Mouse (Mus musculus): Measurements from ENCODE around the gene Klf15.

The Klf15 gene

DNA sequence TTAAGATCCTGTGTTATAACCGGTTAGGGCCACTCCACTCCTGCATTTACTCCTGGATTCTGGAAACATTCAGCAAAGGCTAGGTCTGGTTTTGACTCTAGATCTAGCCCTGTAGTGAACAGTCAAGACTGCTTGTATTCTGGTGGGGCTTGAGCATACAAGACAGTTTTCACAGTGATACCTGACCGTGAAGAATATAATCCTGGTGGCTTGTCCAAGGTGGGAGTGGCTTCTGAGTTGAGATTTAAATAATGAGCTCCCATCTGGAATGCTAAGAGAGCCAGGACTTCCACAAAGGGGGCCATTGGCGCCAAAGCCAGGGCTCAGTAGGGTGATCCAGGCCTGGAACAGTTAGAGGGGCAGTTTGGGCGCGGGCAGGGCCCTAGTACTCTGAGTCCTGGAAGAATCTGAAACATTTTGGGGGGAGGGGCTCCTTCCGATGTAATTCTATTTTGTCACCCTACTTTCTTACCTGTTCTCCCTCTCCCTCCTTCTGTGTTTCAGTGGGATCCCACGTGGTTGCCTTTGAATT lies 1.6 kb downstream of the Klf15 start:
- no peak for DNase-seq (ENCODE audit: low read depth, low spot score)

DNA sequence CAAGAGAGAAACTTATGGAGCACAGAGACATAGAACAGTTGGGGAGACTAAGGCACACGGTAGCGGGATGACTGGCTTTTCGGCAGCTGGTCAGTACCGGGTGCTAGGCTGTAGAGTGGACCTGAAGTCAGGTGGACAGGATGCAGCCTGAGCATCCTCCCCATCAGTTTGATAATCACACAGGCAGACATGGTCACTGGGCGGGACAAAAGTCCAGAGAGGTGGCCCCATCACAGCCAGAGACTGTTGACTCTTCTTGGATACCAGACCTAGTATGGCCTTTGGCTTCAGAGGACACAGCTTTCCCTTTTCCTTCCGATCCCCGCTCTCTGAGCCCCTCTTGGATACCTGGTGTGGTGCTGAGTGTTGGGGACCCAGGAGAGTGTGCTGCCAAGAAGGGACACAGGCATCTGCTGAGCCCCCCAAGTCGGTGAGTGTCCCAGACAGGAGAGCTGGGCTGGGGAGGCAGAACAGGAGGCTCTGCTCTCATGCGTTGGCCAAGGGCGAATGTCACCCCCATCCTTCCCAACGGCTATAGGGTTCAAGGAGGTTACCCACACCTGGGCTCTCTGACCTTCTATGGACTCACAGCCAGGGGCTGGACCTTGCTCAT lies 2.8 kb downstream of the Klf15 start:
- no peak for DNase-seq (ENCODE audit: low read depth, low spot score)

DNA sequence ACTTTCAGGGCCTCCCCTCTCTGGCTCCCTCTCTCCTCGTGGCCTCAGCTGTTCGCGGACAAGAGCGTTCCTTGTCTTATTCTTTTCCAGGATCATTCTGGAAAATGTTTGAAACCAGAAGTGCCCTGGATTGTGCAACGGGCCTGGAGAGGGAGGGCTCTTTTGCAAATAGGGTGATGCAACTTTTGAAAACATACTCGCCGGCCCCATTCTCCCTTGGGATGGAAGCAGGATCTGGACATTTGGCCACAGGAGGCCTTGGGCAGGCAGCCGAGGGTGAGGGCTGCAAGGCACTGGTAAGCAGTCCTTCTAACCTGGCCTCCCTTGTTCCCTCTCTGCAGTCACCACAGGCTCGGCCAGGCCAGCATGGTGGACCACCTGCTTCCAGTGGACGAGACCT lies 3.7 kb downstream of the Klf15 start:
- DNase-seq (ENCODE audit: low read depth, low spot score), result no peak

DNA sequence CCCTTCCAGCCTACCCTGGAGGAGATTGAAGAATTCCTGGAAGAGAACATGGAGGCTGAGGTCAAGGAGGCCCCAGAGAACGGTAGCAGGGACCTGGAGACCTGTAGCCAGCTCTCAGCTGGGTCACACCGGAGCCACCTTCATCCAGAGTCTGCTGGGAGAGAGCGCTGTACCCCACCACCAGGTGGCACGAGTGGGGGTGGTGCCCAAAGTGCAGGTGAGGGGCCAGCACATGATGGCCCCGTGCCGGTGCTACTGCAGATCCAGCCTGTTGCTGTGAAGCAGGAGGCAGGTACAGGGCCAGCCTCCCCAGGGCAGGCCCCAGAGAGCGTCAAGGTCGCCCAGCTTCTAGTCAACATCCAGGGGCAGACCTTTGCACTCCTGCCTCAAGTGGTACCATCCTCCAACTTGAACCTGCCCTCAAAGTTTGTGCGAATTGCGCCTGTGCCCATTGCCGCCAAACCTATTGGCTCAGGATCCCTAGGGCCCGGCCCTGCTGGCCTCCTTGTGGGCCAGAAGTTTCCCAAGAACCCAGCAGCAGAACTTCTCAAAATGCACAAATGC lies 4.6 kb downstream of the Klf15 start:
- DNase-seq (ENCODE audit: low read depth, low spot score), result no peak

DNA sequence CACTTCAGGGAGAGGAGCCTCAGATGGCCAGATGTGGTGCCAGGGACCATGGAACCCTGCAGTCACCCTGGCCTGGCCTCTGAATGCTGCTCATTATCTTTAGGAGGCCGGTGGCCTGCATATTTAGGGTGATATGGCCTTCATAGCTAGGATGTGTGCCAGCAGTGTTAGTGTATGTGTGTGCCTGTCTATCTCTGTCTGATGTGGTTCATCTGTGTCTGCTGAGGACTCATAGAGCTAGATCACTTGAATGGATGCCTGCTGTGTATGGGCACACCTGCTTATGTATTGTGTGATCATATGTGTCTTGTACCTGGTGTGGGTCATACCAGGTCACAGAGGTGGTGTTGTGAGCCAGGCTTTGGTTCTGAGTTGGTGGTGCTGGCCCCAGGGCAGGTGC lies 5.8 kb downstream of the Klf15 start:
- no peak for DNase-seq (ENCODE audit: low read depth, low spot score)

DNA sequence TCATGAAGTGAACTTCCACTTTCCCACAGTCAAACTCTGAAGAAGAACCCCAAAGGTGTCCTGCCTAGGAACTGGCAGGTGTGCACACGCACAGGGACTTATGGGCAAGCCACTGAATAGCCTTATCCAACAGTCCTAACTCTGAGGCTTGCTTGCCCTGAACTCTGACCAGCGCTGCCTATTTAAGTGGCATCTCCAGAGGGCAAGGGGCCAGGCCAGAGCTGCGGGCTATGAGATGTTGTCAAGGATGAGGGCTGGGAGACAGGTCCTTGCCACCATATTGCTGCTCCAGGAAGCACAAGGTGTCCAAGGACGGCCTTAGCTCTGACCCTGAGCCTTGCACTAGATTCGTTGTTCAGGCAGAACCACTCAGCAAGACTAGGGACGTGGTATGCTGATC lies 6.7 kb downstream of the Klf15 start:
- no peak for DNase-seq (ENCODE audit: low read depth, low spot score)

DNA sequence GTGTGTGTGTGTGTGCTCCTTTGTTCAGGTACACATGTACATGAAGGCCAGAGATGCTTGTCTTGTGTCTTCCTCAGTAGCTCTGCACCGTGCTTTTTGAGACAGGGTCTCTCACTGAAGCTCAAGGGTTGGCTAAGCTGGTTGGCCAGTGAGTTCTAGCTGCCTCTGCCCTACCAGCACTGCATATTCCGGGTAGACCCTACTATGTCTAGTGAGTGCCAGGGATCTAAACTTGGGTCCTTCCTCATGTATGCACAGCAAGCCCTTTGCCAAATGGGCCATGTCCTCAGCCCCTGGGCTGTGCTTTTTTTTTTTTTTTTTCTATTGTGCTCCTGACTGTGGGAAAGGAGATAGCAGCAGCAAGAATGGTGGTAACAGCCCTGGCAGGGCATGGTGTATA lies 7.9 kb downstream of the Klf15 start:
- no peak for DNase-seq (ENCODE audit: low read depth, low spot score)

DNA sequence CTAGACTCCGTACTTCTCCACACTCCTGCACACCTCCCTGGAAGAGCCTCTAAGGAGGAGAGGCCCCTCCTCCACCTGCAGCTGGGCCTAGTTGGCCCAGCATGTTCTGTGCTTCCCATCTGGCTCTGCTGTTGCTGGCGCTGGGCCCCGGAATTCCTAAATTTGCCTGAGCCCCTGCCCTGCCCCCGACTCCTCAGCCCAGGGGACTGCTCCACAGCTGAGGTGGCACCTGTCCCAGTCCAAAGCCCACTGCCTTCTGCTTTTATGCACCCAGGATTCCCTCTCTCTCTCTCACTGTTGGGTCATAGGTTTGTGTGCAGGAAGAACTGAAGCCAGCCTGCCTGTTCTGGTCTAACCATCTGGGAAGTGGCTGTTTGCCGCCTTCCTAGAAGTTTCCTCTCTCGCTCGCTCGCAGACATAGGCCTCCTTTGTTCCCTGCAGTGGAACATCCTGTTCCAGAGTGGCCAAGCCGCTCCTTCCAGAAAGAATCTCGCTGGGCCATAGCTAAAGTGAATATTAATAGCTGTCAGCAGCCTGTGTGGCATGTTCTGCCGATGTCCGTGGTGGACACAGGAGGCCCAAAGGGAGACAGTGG lies 8.7 kb downstream of the Klf15 start:
- no peak for DNase-seq (ENCODE audit: low read depth, low spot score)

DNA sequence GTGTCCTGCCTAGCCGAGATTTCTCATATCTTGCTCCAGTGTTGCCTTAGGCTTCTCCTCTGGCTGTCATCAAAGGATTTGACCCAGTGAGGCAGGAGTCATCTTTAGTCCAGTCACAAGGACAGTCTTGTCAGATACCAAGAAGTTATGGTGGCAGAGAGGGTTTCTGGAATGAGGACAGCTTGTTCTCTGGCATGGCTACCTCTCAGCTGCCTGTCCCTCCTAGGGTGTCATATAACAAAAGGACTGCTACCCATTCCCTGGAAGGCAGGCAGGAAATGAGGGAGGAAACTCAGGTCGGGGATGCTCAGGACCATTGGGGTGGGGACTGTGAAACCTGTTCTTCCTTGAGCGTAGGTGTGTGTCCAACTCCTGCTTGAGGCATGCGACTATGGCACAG lies 9.7 kb downstream of the Klf15 start:
- no peak for DNase-seq (ENCODE audit: low read depth, low spot score)

DNA sequence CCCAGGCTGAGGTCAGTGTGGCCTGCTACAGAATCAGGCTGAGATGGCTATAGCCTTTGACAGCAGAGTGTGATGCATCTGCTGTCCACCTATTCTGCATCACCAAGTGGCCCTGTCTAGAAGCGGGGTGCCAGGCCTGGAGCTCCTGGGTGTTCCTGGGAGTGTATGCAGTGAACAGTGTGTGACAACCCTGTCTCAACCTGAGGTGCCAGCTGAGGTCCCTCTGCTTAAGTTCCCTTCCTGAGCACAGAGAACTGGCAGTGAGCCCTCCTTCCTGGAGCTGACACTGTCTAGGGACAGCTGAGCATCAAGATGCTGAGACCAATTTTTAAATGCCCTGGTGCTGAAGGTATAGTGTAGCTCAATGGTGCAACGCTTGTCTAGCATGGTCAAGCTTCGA lies 10.3 kb downstream of the Klf15 start:
- no peak for DNase-seq (ENCODE audit: low read depth, low spot score)

DNA sequence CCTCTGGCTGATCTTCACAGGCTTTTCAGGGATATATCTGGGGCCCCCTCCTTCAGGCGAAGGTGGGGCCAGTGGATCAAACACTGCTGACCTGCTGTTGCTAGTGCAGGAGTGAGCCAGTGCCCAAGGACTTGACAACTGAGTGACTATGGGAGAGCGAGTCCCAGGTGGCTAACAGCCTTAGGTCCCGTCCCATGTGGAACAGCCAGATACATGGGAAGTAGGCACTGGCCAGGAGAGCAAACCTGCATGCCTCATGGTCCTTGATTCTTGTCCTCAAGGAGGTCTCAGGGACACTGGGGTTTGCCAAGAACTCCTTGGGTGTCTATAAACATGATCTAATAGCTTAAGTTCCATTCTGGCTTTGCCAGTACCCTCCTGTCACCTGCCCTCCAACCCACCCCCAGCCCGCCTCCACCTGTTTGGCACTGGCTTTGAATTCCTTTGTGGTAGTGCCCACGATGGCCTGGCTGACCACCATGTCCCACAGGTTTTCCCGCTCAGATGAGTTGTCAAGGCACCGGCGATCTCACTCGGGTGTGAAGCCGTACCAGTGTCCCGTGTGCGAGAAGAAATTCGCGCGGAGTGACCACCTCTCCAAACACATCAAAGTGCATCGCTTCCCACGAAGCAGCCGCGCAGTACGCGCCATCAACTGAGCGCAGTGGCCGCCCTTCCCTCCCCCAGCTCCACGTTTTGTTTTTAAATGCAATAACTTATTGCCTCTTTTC lies 11.4 kb downstream of the Klf15 start:
- no peak for DNase-seq (ENCODE audit: low read depth, low spot score)

DNA sequence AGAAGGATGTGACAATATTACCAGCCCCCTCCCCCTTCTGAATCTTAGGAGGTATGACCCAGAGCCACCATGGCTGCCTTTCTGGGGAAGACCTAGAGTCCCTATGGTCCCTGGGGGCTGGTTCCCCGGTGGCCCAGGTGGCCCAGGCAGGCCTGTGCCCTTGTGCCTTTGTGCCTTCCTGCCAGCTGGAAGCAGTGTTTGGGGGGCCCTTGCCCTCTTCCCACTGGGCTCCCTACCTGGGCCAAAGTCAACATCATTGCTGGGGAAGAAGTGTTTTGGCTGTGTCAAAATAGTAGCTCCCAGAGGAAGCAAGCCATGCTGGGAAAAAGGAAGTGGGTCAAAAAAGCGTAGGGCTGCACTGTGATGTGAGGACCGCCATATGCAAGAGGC lies 12.0 kb downstream of the Klf15 start:
- DNase-seq (ENCODE audit: low read depth, low spot score), result no peak

DNA sequence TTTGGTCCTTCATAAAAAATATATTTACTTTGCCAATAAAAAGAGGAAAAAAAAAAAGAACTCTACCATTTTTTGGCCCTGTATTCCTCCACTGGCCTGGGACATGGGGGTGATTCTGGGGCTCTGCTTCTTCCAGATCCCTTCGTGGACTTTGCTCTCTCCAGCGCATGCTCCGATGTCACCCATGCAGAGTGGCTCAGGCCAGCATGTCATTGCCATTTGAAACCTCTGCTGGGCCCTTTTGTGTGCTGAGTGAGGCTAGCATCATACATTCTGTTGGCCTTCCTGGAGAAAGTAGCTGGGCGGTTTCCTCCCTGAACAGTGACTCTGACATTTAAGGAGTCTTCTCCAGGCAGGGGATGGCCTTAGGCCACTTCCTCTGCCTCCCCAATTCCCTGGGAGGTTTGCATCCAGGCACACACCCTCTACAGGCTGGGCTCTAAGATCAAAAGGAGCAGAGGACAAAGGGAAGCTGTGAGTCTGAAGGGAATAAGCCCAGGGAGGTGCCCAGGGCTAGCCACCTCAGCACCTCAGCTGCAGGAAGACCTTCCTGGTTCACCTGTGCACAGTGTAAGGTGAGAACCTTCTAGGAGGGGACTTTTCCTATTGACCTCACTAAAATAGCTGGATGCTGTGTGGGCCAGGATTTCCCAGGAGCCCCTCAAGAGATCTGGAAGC lies 12.9 kb downstream of the Klf15 start:
- no peak for DNase-seq (ENCODE audit: low read depth, low spot score)

DNA sequence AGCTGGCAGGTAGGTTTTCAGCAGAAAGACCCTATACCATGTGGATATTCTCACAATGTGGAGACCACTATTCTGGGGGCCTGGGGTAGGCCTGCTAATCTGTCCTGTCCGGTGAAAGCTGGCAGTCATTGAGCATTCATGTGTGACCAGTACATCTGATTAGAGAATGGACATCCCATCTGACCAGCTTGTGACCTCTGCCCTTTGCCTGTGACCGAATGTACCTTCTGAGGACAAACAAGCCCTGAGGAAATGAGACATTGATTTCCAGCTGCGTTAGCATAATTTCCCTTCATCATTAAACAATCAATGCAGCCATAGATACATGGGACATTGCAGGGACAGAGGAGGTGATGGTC lies 13.5 kb downstream of the Klf15 start:
- DNase-seq (ENCODE audit: low read depth, low spot score), result no peak

DNA sequence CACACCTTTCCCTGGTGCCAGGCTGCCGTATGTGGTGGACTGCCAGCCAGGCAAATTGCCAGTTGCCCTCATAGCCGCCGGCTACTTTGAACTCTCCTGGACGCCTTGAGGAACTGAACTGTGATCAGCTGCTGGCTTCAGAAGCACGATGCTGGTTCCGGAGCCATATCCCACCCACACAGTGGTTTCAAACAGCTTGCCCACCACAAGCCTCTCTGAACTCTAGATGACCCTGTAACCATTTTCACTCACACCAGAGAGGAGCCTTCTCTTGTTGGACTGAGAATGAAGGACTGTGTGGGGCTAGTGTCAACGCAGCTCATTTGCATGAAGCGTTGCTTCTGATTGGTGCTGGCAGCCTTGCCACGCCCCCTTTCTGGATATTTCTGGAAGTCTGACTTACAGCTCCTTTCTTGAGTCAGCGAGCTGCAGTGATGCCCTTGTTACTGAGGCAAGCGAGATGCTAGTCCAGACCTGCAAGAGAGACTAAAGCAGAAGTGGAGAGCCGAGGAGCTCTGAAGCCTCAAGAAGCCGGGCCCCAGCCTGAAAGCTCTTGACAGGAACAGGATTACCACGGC lies 14.7 kb downstream of the Klf15 start:
- DNase-seq (ENCODE audit: low read depth, low spot score), result no peak

DNA sequence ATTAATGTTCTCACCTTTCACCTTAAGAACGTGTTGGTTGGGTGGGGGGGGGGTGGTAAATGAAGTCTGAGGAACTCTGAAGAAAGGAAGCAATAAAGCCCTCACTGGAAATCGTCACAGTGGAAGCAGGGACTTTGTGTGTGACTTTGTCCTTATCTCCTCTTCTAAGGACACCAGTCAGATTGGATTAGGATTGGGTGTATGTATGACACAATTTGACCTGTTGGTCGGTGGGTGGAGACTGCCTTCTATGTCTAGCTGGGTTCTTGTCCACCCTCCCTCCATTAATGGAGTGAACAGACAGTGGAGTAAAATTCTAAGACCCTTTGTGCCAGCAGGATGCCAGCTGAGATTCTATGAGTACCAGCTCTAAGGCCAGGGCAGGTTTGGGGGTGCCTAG lies 21.9 kb downstream of the Klf15 start:
- no peak for DNase-seq (ENCODE audit: low read depth, low spot score)

DNA sequence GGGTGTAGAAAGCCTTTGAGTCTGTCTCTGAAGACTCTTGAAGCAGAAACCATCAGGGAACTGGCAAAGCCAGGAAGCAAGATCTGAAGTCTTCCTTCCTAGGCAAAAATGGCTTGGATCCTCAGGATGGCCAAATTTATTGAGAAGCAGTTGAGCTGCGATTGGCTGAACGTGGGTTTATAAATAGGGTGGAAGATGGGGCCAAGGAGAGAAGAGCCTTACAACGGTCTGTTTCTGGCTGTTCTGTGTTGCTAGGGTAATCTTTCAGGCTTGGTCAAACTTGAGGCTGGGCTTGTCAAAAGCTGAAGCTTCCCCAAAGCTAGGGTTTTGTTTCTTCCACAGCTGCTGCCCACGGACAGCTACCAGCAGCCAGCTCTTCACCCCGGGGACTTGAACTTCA lies 22.5 kb downstream of the Klf15 start:
- DNase-seq (ENCODE audit: low read depth, low spot score), result no peak

DNA sequence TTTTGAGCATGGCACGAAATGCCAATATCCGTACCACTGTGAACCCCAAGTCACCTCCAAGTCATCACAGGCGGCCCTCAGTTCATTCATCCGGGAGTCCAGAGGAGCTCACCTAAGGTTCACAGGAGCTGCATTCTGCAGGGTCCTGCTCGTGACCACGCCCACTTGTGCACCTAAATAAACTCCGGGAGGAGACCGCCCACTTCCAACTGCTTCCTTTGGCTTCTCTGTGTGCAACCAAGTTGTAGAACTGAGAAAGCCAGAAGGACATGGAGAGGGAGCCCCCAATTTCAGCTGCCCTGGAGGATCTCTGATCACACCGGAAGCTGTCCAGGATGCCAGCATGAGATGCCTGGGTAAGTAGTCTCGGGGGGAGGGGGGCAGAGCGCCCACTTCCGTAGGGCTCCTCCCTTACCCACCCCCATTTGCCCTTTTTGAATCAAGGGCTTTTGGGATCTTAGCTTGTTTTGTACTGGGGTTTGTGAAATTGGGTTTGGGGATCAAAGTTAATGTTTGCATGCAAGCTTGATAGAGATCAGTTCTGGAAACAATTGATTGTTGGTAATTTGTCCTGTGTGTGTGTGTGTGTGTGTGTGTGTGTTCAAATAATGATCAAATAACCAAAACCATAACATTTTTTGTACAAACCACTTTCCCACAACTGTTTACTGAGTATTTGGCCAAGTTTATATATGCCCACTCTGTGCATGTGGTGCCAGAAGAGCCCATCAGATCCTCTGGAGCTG lies 24.0 kb downstream of the Klf15 start, which contains the start of gene Aldh1l1:
TSS of gene Aldh1l1 (plus strand) at position 252 of the 746 bp plus-strand sequence.
- DNase-seq (ENCODE audit: low read depth, low spot score), result no peak

DNA sequence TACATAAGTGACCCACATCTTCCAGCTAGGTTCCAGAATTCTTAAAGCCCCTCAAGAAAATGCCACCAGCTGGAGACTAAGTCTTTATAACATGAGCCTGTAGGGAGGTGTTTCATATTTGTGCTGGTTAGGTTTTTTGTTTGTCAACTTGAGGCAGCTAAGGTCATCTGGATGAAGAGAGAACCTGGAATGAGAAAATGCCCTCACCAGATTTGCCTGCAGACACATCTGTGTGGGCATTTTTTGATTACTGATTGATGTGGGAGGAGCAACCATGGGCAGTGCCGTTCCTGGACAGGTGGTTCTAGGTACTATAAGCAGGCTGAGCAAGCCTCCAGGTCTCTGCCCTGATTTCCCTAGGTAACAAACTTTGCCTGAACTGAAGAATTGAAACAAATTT lies 25.2 kb downstream of the Klf15 start:
- DNase-seq (ENCODE audit: low read depth, low spot score), result no peak

DNA sequence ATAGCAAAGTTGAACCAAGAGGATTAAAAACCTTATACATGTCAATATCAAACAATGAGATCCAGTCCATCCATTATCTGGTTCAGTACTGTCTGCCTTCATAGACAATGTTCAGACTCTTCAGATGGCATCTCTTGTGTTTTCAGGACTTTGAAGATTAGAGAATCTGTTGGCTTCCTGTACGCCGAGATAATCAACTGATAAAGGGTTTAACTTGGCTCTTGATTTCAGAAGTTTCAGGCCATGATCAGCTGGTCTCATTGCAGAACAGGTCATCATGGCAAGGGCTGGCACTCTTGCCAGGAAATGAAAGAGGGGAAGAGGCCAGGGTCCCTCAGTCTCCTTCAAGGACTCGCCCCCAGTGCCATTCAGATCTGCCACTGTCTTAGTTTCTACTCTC lies 27.2 kb downstream of the Klf15 start:
- no peak for DNase-seq (ENCODE audit: low read depth, low spot score)

DNA sequence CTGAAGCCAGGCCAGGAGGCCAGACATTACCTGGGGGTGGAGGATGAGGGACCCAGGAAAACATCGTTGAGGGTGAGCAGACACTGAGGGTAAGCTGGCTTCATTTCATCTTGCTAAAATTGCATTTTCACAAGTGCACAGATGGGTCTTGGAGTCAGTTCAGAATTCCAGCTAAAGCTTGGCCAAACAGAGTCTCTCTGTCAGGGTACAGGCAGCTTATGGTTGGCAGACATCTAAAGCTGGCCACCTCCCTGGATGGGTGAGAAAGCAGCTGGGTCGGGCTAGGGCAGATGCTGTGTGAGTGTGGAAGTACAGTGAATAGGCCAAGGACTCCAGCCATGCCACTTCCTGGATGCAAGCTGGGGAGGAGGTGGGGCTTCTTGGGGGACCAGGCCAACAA lies 28.6 kb downstream of the Klf15 start:
- DNase-seq (ENCODE audit: low read depth, low spot score), result no peak

Data from WW6 (cell line).